Mouse (Mus musculus) cerebellum, postnatal 25 days (tissue): ENCODE results near the gene Klra9.
"Not testable (repeated sequence)": the region's sequence is repeated elsewhere in the genome, so short reads cannot be mapped to it uniquely, and the experiment has no call there.

Source experiments
- DNase-seq, 2 experiments: peaks; one replicate each; pipeline ENCODE4 v3.0.0; 2021; ENCODE audit warnings: mixed read lengths in 2 of 2

The Klra9 gene

DNA sequence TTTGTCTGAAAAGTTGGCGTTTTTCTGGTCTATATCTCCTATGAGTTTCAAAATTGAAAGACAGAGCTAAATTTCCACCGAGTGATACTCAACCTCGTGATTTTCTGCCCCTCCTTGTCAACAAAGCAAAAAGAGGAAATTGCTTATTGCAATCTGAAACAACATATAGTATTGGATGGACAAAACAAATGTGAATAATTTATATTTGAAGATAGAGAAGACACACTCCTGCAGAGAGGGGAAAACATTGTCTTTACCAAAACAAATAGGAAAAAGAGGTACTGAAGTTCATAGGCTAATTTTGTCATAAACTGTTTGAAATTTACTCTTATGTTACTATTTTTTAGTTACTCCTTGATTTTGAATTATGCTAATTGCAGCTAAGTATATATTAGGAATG lies at the start of gene Klra9:
Klra9 (minus strand) TSS at position 101 of the 400 bp plus-strand sequence.
- DNase-seq: not testable (repeated sequence)

DNA sequence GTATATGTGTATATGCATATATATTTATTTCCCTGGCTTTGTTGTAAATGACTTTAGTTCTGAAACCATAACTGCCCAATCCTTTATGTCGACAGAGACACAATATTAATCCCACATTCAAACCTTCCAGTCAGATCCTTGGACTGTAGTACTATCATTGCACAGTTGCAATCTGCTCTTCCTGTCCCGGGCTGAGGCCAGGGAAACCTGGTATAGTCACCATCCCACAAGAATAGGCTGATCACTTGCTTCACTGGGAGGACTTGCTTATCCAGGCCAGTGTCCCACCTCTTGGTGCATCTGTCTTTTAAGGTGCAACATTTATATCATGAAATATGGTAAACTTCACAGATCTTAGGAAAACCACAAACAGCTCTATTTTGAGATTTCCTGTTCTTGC lies 44.6 kb upstream of the Klra9 start:
- DNase-seq: no peak

DNA sequence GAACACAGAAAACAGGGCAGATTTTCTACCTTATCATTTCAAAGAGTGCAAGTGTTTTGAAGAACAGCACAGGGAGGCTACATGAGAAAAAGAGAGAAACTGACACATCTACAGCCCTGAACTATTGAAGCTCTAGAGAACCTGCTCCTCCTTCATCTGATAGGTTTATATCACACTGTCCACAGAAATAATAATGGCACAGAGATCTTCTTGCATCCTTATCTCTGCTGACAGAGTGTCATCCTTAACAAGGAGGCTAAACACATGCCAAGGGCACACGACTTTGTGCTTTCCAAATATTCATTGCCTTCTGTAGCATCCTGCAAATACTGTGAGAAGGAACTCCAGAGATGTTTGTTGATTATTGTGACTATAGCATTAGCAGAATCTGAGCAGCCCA lies 43.7 kb upstream of the Klra9 start:
- no peak for DNase-seq

DNA sequence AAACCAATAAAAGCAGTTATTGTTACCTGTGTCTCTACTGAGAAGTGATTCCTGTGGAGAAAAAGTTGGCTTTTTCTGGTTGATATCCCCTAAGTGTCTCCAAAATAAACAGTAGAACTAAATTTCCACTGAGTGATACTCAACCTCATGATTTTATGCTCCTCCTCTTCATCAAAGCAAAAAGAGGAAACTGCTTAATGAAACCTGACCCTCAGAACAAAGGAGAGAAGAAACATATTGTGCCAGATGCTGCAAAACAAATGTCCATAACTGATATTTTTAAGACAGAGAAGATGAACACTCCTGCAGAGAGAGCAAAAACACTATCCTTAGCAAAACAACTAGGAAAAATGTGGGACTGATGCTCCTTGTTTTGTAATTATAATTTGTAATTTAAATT lies 40.3 kb upstream of the Klra9 start, which contains the start of gene Klra7:
Klra7 (minus strand) TSS at position 101 of the 400 bp plus-strand sequence.
- no peak for DNase-seq

DNA sequence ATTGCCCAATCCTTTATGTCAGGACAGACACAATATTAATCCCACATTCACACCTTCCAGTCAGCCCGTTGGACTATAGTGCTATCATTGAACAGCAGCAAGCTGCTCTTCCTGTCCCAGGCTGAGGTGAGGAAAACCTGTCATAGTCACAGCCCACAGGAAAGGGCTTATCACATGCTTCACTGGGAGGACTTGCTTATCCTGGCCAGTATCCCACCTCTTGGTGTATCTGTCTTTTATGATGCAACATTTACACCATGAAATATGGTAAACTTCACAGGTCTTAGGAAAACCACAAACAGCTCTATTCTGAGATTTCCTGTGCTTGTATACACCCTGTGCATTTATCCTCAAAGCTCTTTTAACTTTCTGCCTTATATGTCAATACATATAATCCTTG lies 4.5 kb upstream of the Klra9 start:
- not testable (repeated sequence) for DNase-seq

DNA sequence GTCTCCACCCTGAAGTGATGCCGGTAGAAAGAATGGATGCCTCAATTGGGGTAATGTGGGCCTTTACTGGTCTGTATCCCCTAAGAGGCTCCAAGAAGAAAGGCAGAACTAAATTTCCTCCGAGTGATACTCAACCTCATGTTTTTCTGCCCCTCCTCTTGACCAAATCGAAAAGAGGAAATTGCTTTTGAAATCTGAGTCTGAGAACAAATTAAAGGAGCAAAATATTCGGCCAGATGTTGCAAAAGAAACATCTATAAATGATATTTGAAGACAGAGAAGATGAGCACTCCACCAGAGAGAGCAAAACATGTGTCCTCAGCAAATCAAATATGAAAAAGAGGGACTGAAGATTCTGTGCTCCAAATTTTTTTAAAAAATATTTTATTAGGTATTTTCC lies 63.1 kb downstream of the Klra9 start, which contains the start of gene Klra8:
Klra8 (minus strand) TSS at position 101 of the 400 bp plus-strand sequence.
- not testable (repeated sequence) for DNase-seq
